Mouse (Mus musculus) adrenal gland, postnatal 36 days (tissue): ENCODE data around the gene Mtmr12. TPM values are rescaled to one million over a fixed set of nuclear protein-coding genes. Genes with fewer than 3 reads are reported as not detected.
"Not testable (repeated sequence)": the region's sequence is repeated elsewhere in the genome, so short reads cannot be mapped to it uniquely, and the experiment has no call there.

Experiments
- DNase-seq, 2 experiments: peaks; one replicate each; pipeline ENCODE4 v3.0.0; 2021; ENCODE audit warnings: mixed read lengths in 1 of 2
- total RNA-seq, 2 experiments: library from RNA; stranded (reverse); gene quantifications; 2 replicates each; pipeline ENCODE4 v1.2.3; 2021

The Mtmr12 gene
- total RNA-seq, 2 experiments from 2014 or later: 21.2 to 24.8 TPM

DNA sequence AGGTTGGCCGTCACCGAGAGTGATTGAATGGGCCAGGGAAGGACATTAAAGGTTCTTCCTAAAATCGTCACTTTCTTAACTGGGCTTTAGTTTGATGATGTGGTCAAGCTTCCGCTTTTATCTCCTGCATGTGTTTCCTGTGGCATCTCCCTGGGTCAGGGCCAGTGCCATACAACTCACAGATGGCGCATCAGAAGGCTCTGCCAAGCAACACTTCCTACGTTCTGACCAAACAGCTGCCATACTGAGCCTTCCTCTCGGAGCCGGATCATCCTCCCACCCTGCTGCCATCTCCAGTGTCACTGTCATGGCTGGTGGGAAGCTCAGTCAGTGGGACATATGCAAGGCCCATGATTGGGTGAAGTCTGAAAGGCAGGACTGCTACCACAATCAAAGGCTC, 6.7 kb downstream of the Mtmr12 start:
- no peak for DNase-seq

DNA sequence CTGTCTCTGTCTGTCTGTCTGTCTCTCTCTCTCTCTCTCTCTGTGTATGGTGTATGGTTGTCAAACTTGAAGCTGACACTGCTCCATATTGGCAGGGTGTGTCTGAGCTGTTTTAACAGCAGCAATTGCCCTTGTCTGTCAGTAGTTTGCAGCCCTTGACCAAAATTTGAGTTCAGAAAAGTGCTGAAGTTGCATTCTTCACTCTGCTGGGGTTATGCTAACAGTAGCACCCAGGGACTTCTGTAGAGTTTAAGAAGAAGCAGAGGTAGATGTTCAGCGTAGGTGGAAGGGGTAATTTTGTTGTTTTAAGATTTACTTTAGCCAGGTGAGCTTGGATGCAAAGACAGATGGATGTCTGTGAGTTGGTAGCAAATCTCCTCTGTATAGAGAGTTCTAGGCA, 7.4 kb downstream of the Mtmr12 start:
- no peak for DNase-seq

DNA sequence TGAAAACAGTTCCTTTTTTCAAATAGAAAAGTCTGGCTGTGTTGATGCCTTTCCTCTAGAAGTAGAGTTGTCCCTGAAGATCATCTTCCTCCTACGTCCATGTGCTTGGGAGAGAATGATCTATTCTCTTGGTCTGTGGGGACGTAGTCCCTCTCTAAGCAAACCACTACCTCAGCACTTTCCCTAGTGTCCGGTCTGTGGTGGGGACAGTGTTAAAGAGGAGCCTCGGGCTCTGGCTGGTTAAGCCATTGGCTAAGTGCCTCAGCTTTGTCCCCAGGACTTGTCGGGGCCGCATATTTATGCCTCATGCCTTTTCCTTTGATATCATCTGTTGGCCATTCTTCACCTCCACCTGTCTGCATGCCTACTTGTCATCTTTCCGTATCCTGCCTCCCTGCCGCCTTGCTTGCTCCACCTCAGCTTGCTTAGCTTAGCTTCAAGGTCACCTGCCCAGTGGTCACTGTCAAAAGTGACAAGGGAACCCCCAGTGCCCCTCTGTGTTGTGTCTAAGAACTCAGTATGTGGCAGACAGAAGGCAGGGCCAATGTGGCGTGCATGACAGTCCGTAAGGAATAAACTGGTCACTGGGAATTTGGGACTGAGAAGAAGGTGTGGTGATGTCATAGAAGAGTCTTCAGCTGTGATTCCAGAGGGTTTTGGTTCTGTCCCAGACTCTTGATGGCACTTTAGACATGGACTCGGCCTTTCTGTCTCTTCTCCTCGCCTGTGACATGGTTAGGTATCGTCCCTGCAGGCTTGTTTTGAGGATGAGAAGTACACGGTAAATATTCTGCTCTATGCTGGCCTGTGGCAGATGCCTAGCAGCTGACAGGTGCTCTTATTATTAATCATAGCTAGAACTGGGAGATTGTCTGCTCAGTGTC, 9.9 kb downstream of the Mtmr12 start:
- no peak for DNase-seq

DNA sequence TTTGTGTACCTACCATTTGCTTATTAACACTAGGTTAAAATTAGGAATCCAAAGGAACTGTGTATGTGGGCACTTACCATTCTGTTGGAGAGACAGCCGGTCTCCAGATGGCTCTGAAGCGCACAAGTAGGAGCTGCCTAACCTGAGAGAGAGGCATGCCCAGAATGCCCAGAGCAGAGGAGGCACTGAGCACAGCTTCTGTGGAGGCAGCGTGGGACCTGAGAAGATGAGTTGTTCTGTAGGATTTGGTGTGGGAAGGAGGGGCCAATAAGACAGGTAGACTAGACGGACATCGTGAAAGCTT, 10.5 kb downstream of the Mtmr12 start:
- DNase-seq: no peak

DNA sequence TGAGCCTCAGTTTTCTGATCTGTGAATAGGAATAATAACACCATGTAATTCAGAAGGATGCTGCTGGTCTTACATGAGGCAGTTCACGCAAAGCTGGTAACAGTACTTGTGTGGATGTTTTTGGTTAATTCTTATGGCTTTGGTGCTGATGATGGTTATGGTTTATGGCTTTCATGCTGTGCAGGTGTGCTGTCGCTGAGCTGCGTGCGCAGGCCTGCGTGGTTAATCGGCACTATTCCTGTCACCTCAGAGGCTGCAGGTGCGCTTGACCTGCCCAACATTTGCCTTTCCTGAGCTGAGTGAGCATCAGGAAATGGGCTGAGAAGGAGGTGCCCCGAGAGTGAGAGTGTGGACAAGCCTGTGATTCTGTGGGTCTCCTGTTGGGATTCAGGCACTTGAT, 11.3 kb downstream of the Mtmr12 start:
- no peak for DNase-seq

DNA sequence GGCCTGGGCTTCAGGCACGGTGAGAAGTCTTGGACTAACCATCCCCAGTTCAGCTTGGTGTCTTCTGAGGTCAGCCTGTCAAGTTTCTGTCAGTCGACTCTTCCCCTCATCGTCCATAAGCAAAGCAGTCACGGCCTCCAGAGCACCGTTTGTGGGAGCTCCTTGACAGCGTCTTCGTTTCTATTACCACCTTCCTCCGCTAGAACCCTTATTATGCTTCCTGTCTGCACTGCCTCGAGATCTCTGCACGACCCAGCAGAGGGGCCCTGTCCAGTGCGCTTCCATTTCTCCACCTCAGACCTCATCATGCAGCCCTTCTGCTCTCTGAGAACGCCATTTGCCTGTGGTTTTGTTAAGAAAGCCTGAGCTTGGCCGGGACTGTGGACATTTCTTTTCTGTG, 12.0 kb downstream of the Mtmr12 start:
- no peak for DNase-seq

DNA sequence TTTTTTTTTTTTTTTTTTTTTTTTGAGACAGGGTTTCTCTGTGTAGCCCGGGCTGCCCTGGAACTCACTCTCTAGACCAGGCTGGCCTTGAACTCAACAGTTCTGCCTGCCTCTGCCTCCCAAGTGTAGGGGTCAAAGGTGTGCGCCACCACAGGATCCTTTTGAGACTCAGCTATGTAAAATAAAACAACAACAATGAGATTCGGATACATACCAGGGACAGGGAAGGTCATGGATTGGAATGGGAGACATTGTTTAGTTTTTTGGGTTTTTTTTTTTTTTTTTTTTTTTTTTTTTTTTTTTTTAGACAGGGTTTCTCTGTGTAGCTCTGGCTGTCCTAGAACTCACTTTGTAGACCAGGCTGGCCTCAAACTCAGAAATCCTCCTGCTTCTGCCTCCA, 12.5 kb downstream of the Mtmr12 start:
- not testable (repeated sequence) for DNase-seq

DNA sequence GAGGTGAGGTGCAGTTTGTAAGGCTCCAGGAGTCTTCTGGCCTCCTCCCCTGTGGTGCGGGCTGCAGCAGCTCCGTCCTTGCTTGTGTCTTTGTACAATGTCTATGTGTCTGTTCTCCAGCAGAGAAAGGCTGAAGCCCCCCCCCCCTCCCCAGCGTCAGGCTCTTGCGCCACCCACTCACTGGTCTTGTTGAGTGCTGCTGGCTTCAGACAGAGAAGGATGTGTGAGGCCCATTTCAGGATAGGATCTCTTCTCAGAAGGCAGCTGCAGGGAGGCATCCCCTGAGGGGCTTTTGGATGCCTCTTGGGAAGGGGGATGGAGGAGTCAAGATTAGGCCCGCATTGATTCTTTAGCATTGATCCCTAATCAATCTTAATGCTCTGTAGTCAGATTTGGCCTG, 13.0 kb downstream of the Mtmr12 start:
- no peak for DNase-seq

DNA sequence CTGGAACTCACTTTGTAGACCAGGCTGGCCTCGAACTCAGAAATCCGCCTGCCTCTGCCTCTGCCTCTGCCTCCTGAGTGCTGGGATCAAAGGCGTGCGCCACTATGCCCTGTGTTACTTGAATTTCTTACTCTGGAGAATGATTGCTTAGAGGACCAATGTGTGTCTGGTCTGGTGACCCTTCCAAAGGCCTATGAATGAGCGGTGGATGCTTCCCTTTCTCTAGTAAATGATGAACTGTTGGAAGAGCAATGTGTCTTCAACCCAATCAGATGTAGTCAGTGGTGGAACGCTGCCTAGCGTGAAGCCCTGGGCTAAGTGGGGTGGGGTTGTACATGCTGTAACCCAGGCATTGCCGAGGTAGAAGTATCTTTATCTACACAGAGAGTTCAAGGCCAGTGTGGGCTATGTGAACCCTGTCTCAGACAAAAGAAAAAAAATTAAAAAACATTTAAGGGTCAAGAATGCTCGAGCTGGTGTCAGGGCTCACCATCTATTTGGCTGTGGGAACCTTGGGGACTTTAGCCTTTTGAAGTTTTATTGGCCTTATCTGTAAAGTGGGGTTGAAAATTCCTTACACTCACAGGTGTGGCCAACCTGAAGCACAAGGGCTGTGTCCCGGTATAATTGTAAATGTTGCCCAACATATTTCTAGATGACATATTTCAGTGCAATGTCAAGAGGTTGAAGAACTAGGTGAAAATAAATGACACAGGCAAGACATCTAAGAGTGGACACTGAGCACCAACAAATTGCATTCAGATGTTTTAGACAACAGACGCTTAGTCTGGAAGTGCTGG, 14.0 kb downstream of the Mtmr12 start:
- no peak for DNase-seq

DNA sequence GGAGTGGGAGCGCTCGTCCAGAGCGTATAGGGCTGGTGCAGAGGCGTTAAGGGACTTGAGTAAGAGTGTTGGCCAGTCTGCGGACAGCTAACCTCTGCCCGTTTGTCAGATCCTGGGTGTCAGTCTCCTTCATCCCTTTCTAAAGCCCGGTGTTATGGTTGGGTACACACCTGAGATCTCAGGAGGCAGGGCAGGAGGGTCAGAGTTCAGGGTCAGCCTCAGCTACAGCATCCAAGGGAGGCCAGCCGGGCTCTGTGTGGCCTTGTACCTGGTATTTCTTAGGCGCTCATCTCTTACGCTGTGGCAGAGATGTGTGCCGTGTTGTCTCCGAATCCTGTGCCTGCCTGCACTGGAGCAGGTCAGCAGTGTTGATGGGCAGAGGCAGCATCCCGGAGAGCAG, 16.3 kb downstream of the Mtmr12 start:
- no peak for DNase-seq

DNA sequence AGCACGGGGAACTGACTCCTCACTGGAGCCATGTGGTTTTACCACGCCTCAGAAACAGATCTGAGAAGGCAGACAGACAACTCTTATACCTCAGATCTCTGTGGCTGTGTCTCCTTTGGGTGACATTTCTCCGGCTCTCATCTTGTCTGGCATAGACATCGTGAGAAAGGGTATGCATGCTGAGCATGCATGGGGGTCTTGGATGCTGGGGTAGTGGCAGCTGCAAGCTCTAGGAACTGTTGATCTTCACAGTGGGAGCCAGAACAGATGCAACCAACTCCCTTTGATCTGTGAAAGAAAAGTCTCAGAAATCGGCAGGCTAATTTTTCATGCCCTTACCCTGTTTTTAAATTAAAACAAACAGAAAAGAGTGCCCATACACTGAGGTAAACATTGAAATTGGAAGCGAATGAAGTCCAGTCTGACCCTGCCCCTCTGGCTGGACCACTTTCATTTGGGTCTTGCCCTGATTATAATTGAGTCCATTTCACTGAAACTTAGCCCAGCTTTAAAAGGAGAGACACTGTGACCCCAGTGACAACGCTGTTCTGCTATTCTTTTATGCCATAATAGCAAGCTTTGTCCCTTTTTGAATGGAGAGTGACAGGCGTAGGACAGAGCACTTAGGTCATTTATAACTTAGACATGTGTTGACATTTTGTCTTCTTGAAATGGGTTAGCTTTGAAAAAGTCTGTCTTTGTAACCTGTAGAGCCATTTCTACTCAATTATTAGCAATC, 17.9 kb downstream of the Mtmr12 start:
- no peak for DNase-seq

DNA sequence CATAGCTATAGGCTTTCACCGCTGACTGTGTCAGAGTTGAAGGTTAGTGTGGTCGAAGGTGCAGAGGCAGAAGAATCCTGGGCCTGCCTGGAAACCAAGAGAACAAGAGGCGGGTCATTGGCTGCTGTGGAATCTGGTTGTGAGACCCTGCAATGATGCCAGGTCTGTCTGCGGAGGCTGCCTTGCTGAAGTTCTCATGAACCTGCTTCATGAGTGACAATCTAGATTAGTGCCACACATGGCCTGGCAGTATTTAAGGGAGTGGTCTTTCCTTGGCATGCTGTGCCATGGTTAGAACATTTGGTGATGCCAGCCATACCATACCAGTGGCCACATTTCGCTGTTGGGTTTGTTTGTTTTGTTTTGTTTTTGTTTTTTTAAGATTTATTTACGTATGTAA, 18.6 kb downstream of the Mtmr12 start:
- DNase-seq: no peak

DNA sequence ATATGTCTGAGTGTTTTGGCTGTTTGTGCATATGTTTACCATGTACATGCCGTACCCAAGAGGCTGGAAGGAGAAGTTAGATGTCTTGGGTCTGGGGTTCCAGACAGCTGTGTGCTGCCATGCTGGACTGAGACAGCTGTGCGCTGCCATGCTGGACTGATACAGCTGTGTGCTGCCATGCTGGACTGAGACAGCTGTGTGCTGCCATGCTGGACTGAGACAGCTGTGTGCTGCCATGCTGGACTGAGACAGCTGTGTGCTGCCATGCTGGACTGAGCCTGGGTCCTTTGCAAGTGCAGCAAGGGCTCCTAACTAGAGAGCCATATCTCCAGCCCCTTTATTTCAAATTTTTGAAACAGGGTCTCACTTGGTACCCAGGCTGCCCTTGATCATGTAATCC, 19.4 kb downstream of the Mtmr12 start:
- no peak for DNase-seq

DNA sequence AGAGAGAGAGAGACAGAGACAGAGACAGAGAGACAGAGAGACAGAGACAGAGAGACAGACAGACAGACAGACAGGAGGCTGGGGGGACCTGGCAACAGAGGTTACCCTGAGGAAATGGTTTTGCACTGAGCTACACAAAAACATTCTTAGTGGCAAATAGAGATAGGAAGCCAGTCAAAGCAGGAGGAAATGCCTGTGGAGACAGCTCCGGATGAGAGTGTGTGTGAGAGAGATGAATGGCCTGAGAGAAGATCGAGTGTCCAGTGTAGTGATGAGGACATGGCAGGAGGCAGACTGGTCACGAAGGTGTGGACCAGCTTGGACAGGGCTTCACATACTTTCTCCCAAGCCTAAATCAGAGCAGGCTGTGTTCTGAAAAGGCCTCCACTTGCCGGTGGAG, 20.2 kb downstream of the Mtmr12 start:
- no peak for DNase-seq

DNA sequence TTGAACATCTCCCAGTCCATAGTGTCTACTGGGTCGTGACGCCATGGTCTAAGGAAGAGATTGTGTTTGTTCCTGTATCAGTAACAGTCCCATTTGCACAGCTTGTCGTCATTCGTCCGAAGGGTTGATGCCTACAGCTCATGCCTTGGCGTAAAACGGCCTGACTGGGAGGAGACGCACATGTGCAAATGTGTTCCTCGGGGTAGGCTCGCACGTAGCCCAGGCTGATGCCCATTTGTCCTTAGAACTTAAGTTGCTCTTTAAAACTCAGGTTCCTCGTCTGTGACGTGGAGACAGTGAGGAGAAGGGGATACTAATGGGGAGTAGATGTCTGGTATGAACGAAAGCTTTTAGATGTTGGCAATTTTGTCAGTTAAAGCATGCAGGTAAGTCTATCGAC, 22.1 kb downstream of the Mtmr12 start:
- no peak for DNase-seq

DNA sequence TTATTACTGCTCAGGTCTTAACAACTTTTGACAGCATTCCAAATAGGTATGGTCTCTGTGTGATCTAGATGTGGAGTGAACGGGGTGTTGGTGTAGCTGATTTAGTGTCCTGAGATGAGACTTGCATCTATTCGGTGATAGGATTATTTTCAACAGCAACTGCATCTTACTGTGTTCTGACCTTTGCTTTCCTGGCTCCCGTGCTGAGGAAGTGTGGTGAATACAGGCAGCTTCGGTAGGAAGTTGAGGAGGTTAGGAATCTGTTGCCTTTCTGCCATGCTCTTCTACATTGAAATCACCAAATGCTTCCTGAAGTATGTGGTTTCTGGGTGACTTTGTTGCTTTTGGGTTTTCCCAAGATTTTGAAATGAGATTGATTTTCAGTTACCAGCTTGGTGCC, 22.5 kb downstream of the Mtmr12 start:
- no peak for DNase-seq

DNA sequence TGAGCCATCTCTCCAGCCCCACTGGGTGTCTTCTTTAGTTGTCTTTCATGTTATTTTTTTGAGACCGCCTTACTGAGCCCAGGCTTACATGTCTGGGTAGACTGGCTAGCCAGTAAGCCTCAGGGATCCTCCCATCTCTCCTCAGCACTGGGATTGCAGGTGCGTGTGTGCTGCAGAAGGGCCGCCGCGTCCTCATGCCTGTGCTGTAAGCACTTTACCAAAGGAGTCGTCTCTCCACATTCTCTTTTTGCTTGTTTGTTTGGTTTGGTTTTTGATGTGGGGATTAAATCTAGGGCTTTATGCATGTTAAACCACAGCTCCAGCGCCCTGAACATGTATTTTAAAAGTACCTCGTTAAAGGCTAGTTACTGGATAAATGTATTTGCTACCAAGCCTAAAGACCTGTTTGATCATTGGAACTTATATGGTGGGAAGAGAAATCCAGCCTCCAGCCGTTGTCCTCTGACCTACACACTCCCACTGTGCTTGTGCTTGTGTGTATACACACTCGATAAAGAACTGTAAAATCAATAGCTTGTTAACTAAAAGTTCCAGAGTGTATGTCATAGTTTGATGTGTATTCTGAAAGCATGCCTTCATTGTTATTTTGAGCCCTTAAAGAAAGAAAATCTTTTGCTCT, 24.9 kb downstream of the Mtmr12 start:
- no peak for DNase-seq

DNA sequence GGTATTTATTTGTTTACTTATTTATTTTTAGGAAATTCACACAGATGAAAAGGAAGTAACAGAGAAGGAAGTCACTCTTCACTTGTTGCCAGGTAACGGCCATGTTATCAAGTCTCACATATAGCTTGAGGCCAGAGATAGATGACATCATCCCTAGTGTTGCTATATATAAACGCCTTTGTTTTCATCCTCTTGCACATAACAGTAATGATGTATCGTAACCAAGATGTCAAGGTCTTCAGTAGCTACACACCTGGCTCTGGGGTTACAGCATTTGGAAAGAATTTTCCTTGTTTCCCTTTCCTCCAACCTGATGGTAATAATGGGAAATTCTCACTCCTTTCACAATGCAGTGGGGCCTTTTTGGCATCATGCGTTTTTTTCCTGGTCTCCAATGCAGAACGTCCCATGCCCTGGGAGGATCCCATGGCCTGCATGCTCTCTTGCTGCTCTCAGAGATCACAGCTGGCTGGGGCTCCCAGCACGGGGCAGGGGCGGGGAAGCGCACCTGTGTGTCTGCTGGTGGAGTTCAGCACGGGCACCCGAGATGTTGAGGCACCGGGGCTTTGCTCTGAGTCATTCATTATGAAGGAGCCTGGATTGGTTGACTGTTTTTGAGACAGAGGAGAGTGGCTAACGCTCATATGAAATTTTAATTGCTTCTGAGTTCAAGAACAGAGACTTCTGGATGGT, 25.6 kb downstream of the Mtmr12 start:
- DNase-seq: no peak

DNA sequence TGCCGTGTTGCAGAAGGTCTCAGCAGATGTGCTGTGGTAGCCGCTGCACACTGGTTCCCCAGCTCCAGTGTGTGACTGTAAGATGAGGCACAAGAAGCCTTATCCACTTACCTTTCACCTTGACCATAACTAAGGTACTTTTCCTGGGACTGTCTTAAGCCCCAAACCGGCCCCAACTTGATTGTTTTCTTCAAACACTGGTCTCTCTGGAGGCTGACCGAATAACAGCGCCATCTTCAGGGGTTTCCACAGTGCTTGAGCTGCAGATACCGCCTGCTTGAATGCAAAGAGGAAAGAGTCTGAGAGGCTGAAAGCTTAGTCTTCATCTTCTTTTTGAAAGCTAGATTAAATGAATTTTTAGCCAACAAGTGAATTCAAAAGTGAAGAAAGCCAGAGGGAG, 26.6 kb downstream of the Mtmr12 start:
- DNase-seq: no peak

DNA sequence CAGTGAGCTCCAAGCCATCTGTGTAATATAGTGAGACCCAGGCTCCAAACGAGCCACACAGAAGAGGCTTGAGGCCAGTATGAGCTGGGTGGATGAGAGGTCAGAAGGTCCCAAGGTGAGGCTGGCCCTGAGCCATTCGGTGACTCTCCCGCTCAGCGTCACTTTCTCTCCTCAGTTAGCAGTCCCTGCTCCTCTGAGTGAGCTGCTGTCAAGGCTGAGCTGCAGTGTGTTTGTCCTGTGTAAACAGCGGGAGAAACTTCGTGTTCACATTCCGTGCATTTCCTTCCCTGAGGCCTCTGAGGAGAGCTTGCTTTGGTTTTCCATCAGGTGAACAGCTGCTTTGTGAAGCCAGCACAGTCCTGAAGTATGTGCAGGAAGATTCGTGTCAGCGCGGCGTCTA, 27.6 kb downstream of the Mtmr12 start:
- no peak for DNase-seq

DNA sequence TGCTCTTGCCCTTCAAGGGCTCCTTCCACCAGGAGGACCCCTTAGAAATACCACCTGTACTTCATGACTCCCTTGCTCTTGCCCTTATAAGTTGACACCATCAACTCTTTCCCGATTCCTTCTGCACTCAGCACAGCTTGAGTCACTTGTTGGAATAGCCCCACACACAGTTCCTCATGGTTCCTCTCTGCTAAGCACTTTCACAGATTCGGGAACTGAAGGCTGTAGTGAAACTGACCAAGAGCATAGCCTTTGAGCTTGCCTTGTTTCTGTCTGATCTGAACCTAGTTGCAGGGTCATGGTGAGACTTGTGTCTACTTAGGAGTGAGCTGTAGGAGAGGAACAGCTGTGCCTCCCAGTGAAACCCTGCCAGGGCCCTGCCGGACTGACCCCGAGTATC, 28.2 kb downstream of the Mtmr12 start:
- no peak for DNase-seq

DNA sequence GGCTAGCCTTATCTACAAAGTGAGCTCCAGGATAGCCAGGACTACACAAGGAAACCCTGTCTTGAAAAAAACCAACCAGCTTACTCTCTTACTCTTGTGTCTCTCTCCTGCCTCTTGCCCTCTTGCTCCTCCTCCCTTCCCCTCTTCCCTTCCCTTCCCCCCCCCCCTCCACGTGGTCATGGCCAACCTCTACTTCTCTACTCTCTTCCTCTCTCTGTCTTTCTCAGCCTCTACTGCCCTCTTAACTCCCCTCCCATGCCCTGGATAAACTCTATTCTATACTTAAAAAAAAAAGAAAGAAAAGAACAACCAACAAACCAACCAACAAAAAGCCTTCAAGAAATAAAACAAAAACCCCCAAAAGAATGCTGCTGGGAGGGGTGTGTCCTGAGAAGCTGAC, 30.7 kb downstream of the Mtmr12 start:
- no peak for DNase-seq
